Mouse (Mus musculus): ENCODE data around the gene Insm1. TPM values are rescaled to one million over a fixed set of nuclear protein-coding genes. Genes with fewer than 3 reads are reported as not detected.

Insm1 gene
- 0.02 TPM in 1 of 2 replicates, not detected in the other for polyA plus RNA-seq (2012; rRNA removed)

DNA sequence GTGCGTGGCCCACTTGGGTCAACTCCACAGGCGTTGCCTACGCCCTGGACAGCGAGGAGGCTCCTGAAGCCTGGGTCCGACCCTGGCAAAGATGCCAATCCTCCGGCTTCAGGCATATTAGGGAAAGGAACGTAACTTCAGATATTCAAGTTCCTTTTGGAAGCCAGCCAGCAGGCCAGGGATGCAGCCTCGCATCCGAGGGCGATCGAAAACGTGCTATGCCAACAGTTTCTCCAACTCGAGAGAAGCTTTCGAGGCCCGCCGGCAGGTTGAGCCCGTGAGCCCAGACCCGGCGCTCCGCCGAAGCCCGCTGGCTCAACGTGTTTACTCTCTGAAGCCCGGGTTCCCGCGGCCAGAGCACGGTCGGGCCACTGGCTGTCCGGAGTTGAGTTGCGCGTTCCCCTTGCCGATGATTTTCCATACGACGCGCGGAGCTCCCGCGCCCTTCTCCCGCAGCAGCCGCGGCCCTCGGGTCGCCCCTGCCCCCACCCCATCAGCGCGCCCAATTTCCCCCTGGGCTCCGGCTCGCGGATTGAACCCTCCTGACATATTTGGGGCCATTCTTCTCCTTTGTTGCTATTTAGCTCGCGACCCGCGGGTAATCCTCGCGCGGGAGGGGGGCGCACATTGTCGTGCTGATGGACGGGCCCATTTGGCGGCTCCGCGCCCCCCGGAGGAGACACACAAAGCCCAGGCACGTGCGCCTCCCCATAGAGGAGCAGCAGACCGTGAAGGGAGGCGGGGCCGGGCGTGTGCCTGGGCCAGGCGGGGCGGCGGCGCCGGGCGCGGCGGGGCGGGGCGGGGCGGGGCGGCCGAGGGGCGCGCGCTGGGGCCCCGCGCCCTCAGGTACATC, at the start of gene Insm1:
TSS of gene Insm1 (plus strand) at position 846 of the 853 bp plus-strand sequence.
- H3K4me3 ChIP-seq (ENCODE audit: control insufficient read depth, low read depth, low read length): peak within 1 kb of the TSS; percentile 72
- peaks cover 8% of the 10 kb centered on the region for H3K27me3 ChIP-seq (ENCODE audit: control insufficient read depth, insufficient read depth, low read length)
- peaks cover 42% of the 10 kb centered on the region for H3K4me1 ChIP-seq (ENCODE audit: control insufficient read depth, insufficient read depth, low read length)
- no peak within 1 kb of the TSS for H3K27ac ChIP-seq (ENCODE audit: control insufficient read depth, insufficient read depth, low read depth, low read length)
- H3K36me3 ChIP-seq (ENCODE audit: control insufficient read depth, insufficient read depth, low read length): no peaks in the 10 kb centered on the region
- no peak for TF ChIP-seq POLR2A (IDR thresholded peaks at IDR 0.05; ENCODE audit: control insufficient read depth, low read depth, low read length)
- no peak for TF ChIP-seq CTCF (IDR thresholded peaks at IDR 0.05; ENCODE audit: control insufficient read depth, insufficient read depth, insufficient replicate concordance, low read depth, low read length)

DNA sequence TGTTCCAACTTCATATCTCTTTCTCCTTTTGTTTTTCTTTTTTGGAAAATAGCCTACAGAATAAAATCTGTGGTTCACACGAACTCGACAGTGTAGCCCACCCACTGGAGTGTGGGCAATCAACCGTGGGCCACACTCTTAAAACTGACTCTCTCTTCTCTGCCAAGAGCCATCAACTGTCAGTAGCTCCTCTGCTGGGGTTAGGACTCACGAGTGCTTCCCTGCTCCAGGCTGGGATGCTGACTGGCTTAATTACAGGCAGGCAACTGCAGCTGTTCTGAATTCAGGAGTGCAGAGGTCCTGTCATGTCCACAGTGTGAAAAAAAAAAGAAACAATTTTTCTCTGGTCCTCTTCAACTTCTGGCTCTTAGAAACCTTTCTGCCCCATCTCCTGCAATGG, 49.6 kb upstream of the Insm1 start:
- no peaks in the 10 kb centered on the region for H3K27me3 ChIP-seq (ENCODE audit: control insufficient read depth, insufficient read depth, low read length)
- no peaks in the 10 kb centered on the region for H3K36me3 ChIP-seq (ENCODE audit: control insufficient read depth, insufficient read depth, low read length)
- H3K4me3 ChIP-seq (ENCODE audit: control insufficient read depth, low read depth, low read length): no peak overlapping the region
- H3K4me1 ChIP-seq (ENCODE audit: control insufficient read depth, insufficient read depth, low read length): no peaks in the 10 kb centered on the region
- H3K27ac ChIP-seq (ENCODE audit: control insufficient read depth, insufficient read depth, low read depth, low read length): no peak overlapping the region
- no peak for TF ChIP-seq CTCF (IDR thresholded peaks at IDR 0.05; ENCODE audit: control insufficient read depth, insufficient read depth, insufficient replicate concordance, low read depth, low read length)

DNA sequence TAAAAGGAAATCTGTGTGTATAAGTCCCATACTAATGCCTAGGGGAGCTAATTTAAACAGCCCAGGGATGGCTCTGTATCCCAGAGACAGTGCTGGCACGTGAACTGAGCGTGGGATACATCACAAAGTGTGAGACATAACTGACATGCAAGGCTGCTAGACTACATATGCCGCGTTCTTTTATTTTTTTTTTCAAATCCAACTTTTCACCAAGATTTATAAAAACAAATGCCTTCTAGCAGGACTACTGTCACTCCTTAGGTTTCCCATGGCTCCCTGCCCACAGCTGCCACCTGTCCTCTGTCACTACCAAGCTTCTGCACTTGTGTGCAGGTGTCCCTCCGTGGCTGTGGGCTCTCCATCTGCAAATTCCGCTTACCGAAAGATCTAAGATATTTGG, 47.5 kb upstream of the Insm1 start:
- H3K4me3 ChIP-seq (ENCODE audit: control insufficient read depth, low read depth, low read length): no peak overlapping the region
- H3K27me3 ChIP-seq (ENCODE audit: control insufficient read depth, insufficient read depth, low read length): no peaks in the 10 kb centered on the region
- no peak overlapping the region for H3K27ac ChIP-seq (ENCODE audit: control insufficient read depth, insufficient read depth, low read depth, low read length)
- TF ChIP-seq POLR2A (IDR thresholded peaks at IDR 0.05; ENCODE audit: control insufficient read depth, low read depth, low read length) (no peak), CTCF (IDR thresholded peaks at IDR 0.05; ENCODE audit: control insufficient read depth, insufficient read depth, insufficient replicate concordance, low read depth, low read length) (no peak)
- no peaks in the 10 kb centered on the region for H3K36me3 ChIP-seq (ENCODE audit: control insufficient read depth, insufficient read depth, low read length)
- no peaks in the 10 kb centered on the region for H3K4me1 ChIP-seq (ENCODE audit: control insufficient read depth, insufficient read depth, low read length)

DNA sequence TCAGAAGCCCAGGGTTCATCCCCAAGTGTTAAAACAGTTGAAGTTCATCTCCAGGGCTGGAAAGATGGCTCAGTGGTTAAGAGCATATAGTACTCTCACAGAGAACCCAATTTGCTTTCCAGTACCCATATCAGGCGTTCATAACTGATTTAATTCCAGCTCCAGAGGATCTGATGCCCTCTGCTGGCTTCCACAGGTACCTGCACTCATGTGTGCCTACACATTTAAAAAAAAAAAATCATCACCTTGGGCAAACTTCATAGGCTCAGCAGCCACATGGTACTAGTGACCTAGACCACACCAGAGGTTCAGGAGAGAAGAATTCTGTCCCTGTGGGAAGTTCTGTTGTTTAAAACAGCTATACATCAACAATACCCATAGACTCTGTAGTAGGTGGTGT, 43.0 kb upstream of the Insm1 start:
- Histone ChIP-seq H3K27ac (ENCODE audit: control insufficient read depth, insufficient read depth, low read depth, low read length) (no peak overlapping the region), H3K4me3 (ENCODE audit: control insufficient read depth, low read depth, low read length) (no peak overlapping the region), H3K36me3 (ENCODE audit: control insufficient read depth, insufficient read depth, low read length) (no peaks in the 10 kb centered on the region), H3K4me1 (ENCODE audit: control insufficient read depth, insufficient read depth, low read length) (no peaks in the 10 kb centered on the region), H3K27me3 (ENCODE audit: control insufficient read depth, insufficient read depth, low read length) (no peaks in the 10 kb centered on the region)
- TF ChIP-seq CTCF (IDR thresholded peaks at IDR 0.05; ENCODE audit: control insufficient read depth, insufficient read depth, insufficient replicate concordance, low read depth, low read length) (no peak), POLR2A (IDR thresholded peaks at IDR 0.05; ENCODE audit: control insufficient read depth, low read depth, low read length) (no peak)

DNA sequence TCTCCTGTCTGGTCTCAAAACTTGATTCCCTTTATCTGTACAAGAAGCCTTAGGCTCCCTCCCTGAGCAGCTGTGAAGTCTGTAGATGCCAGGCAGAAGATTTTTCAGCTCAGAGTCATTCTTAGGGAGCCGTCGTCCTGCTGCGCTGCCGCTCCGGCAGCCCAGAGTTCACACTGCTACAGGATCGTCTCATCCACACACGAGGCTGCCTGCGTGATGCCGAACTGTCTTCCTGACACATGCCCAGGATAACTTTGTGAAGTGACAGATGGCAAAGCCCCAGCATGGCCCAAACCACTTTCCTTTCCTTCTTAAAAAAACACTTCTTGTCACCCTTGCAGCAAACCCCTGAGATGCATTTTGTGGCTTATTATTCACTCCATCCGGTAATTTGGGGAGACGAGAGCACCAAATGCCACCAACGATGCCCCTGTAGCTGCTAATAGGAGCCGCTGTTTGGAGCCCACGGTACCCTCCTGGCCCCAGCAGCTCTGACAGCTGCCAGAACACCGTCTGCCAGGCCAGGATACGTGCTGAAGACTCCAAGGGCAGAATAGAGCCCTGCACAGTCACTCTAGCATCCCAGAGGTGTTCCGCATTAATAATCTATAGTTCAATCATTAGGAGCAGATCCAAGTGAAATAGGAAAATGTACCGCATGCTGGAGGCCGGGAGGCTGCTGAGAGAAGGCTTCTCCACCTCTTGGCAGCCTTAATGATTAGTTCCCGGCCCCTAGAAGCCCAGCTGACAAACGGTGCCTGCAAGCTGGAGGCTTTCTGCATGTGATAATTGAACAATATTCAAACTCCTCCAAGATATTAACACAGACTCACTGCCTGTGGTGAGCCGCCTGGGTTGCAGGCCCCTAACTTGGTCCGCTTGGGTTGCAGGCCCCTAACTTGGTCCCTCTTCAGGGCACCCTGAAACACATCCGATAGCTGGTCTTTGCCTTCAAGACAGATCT, 37.6 kb upstream of the Insm1 start:
- Histone ChIP-seq H3K27me3 (ENCODE audit: control insufficient read depth, insufficient read depth, low read length) (no peaks in the 10 kb centered on the region), H3K4me3 (ENCODE audit: control insufficient read depth, low read depth, low read length) (no peak overlapping the region), H3K36me3 (ENCODE audit: control insufficient read depth, insufficient read depth, low read length) (no peaks in the 10 kb centered on the region), H3K27ac (ENCODE audit: control insufficient read depth, insufficient read depth, low read depth, low read length) (no peak overlapping the region), H3K4me1 (ENCODE audit: control insufficient read depth, insufficient read depth, low read length) (no peaks in the 10 kb centered on the region)
- TF ChIP-seq CTCF (IDR thresholded peaks at IDR 0.05; ENCODE audit: control insufficient read depth, insufficient read depth, insufficient replicate concordance, low read depth, low read length): no peak
- TF ChIP-seq POLR2A (IDR thresholded peaks at IDR 0.05; ENCODE audit: control insufficient read depth, low read depth, low read length): no peak

DNA sequence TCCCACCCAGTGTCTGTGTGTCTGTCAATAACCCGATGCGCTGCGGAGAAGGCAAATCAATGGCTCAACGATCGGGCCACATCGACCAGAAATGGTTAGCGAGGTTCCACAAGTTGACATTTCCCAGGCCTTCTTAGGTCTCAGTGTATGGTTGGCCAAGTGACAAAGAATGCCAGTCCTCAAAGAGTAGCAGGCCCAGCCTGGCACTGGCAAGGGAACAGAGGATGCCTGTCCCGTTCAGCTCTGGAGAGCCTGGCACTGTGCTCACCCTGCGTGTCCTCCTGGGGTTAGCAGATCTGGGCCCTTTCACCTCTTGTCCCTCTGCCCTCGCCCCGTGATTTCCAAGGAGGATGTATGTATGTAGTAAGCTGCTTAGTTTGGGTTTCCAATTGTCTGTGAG, 25.6 kb upstream of the Insm1 start:
- no peak for TF ChIP-seq POLR2A (IDR thresholded peaks at IDR 0.05; ENCODE audit: control insufficient read depth, low read depth, low read length)
- no peak for TF ChIP-seq CTCF (IDR thresholded peaks at IDR 0.05; ENCODE audit: control insufficient read depth, insufficient read depth, insufficient replicate concordance, low read depth, low read length)
- no peaks in the 10 kb centered on the region for H3K4me1 ChIP-seq (ENCODE audit: control insufficient read depth, insufficient read depth, low read length)
- no peak overlapping the region for H3K27ac ChIP-seq (ENCODE audit: control insufficient read depth, insufficient read depth, low read depth, low read length)
- H3K4me3 ChIP-seq (ENCODE audit: control insufficient read depth, low read depth, low read length): no peak overlapping the region
- no peaks in the 10 kb centered on the region for H3K27me3 ChIP-seq (ENCODE audit: control insufficient read depth, insufficient read depth, low read length)
- H3K36me3 ChIP-seq (ENCODE audit: control insufficient read depth, insufficient read depth, low read length): no peaks in the 10 kb centered on the region

DNA sequence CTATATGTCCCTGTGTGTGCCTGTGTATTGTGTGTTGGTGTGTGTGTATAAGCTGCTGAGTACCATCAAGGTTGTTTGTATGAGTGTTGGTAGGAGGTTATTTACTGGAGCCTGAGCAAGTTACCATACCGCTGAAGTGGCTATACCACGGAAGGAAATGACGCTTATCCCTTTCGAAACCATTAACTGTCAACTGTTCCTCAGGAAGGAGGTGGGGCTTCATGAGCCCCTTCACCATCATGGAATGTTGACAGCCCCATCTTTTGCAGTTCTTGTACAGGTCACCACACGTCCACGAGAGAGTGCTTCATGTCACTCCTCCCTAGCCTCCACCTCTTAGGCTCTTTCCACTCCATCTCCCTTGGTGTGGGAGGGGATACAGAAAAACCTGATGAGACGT, 23.8 kb upstream of the Insm1 start:
- TF ChIP-seq CTCF (IDR thresholded peaks at IDR 0.05; ENCODE audit: control insufficient read depth, insufficient read depth, insufficient replicate concordance, low read depth, low read length): no peak
- TF ChIP-seq POLR2A (IDR thresholded peaks at IDR 0.05; ENCODE audit: control insufficient read depth, low read depth, low read length): no peak

More for the DNA sequence above, 23.8 kb upstream of the Insm1 start:
- H3K4me3 ChIP-seq (ENCODE audit: control insufficient read depth, low read depth, low read length): no peak overlapping the region
- H3K27ac ChIP-seq (ENCODE audit: control insufficient read depth, insufficient read depth, low read depth, low read length): no peak overlapping the region
- no peaks in the 10 kb centered on the region for H3K27me3 ChIP-seq (ENCODE audit: control insufficient read depth, insufficient read depth, low read length)
- H3K36me3 ChIP-seq (ENCODE audit: control insufficient read depth, insufficient read depth, low read length): no peaks in the 10 kb centered on the region
- no peaks in the 10 kb centered on the region for H3K4me1 ChIP-seq (ENCODE audit: control insufficient read depth, insufficient read depth, low read length)
